Mouse (Mus musculus): ENCODE measurements at regions not wholly inside any gene's neighbourhood (a gene's known extent, or its start where the extent isn't known, plus 50 kb on each side); places are given as distances from the start of the nearest gene placed in this dataset.

GRCm38 (mm10) chr2:39835370-39835769 lies 609.1 kb upstream of the Ppp6c start:
- DNase-seq (ENCODE audit: low spot score in 2 of 2): no peak

DNA sequence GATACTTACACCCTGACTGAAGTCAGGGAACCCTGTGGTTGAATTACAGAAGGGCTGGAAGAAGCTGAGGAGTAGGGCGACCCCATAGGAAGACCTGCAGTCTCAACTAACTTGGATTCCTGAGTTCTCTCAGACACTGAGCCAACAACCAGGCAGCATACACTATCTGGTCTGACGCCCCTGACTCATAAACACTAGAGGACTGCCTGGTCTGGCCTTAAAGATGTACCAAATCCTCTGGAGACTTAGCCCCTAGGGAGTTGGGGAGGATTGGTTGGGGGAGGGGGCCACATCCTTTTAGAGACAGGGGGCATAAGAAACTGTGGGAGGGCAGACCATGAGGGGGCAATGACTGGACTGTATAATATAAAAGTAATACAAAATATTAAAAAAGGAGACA lies 597.6 kb upstream of the Ppp6c start:
- DNase-seq (ENCODE audit: low spot score in 2 of 2): no peak

- peak in 1 of 2 experiments; percentile 21 for DNase-seq (ENCODE audit: low spot score in 2 of 2)
These were observed 580.4 kb upstream of the Ppp6c start for GRCm38 (mm10) chr2:39806681-39807080.

Data from cerebellum, postnatal 4 days (tissue).